Mouse (Mus musculus): Measurements from ENCODE around the gene Cadm2.

Cadm2 gene

DNA sequence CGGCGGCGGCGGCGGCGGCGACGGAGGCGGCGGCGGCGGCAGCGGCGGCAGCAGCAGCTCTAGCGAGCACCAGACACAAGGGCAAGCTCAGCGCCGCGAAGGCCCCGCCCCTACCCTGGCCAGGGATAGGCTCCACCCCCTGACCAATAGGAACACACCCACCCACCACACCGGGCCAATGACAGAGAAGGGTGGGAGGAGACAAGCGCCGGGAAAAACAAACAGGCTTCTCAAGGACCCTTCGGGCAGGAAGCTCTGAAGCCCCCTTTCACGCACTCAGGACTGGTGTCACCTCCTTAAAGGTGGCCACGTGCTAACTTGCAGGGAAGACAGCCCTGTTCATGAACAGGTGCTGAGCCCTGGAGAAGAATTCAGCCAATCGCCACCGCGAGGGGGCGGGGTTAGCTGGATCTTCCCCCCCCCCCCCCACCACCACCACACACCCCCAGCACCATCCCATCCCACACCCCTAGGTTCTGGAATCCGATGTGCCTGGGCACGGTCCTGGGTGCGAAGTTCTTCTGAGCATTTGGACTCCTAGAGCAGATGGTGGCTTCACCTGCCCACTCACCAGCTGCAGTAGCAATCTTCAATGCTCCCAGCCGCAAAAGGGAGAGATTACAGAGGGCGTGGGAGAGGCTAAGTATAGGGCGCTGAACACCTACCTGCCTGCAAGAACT, at the start of gene Cadm2:
TSS of gene Cadm2 (minus strand) at position 83 of the 680 bp plus-strand sequence.
- peak; percentile 71 to 76 for DNase-seq (ENCODE audit: low spot score in 2 of 2)

DNA sequence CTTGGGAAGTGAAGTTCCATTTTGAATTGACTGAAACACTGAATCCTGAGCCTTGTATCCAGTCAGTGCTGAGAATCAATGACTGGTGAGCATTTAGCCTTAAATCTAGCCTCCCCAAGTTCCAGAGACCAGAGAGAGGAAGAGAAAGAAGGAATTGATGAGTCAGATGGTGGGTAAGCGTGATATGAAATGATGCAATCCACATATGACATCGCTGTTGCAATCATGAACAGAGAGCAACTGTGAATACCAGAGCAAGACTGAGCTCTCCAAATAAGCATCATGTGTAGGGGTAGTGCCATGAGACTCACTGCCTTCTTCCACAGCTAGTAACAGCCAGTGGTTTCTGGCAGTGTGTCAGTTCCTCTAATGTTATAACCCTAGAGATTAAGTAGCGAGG, 26.2 kb upstream of the Cadm2 start:
- DNase-seq (ENCODE audit: low spot score in 2 of 2): no peak

- no peak for DNase-seq (ENCODE audit: low spot score in 2 of 2)
These were observed 22.9 kb upstream of the Cadm2 start for GRCm38 (mm10) chr16:67643651-67644050.

DNA sequence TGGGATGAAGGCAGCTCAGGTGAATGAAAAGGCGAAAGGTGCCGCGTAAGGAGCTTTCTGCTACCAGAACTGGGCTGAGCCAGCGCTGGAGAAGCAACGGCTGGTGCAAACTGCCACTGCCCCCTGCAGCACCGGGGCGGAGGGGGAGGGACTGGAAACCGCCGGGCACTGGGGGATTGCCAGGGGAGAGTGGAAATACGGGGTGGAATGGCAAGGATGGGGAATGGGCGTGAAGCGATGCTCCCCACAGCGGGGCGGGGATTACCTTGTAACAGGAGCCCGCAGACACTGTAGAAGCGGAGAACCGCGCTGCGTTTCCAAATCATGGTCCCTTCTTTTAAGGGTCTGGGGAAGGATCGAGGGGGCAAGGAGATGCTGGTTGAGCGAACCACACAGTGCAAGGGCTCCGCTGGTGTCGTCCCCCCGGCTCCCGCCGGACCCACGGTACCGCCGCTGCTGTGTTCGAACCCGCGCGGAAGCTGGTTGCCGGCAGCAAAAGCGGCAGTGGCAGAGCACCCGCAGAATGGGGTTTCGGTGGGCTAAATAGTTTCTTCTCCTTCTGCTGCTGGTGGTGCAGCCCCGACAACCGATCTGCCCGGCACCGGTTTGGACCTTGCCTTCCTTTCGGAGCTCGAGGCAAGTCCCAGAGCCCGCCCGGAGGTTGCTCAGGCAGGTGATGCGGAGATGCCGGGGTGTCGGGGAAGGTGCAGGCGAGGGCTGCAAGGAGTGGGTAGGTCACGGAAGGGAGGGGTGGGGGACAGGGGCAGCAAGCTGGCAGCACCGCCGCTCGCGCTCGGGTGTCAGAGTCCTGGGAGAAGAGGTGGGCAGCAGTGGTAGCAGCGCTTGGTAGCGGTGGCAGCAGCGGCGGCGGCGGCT, 564 bp downstream of the Cadm2 start:
- DNase-seq (ENCODE audit: low spot score in 2 of 2): peak in 1 of 2 experiments; percentile 62

- DNase-seq (ENCODE audit: low spot score in 2 of 2): no peak
These were observed 1.3 kb downstream of the Cadm2 start for GRCm38 (mm10) chr16:67619416-67619815.

DNA sequence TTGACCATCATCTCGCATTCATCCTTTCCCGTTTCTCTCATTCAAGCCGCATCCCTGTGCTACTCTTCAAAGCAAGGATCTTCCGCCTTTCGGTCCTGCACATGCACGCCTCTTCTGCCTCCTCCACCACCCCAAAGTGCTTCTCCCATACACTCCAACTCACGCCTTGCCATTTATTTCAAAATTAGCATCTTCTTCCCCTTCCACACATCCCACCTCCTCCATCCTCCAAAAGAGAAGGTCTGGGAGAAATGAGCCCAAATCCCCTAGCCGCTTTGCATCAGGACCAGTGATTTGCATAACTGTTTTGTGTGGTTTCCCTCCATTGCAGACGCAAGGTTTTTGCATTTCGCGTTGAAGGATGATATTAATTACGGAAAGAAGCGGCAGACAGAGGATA, 1.9 kb downstream of the Cadm2 start:
- DNase-seq (ENCODE audit: low spot score in 2 of 2): no peak

- DNase-seq (ENCODE audit: low spot score in 2 of 2): no peak
These were observed 2.9 kb downstream of the Cadm2 start for GRCm38 (mm10) chr16:67617811-67618210.

DNA sequence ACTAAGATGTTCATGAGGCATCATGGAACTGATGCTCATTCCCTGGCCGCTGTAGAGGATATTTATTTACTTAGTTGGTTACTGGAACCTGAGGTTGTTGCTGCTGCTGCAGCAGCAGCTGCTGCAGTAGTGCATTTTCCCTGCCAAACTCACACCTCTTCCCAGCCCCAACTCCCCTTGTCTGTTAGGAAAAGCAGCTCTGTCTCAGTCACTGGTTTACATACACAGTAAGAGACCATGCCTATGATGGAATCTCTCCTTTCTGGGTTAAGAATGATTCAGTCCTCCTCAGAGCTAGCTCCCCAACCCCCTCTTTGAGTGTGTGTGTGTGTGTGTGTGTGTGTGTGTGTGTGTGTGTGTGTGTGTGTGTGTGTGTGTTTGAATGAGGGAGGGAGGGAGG, 3.5 kb downstream of the Cadm2 start:
- no peak for DNase-seq (ENCODE audit: low spot score in 2 of 2)

DNA sequence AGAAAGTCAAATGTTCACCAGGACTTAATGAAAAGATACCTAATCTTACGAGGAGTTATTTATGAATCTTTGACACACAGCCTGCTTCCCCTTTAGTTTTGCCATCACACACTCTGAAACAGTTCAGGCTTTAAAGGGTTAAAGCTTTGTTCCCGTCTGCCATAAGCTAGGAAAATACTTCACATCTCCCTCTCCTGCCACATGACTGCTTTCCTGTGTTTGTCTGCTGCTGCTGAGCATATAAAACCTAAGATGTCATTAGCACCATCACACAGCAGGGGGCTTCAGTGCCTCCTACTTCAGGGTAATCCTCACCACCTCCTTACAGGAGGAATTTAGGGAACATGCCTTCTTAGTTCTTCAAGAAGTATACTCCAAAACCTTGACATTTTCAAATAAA, 6.8 kb downstream of the Cadm2 start:
- no peak for DNase-seq (ENCODE audit: low spot score in 2 of 2)

DNA sequence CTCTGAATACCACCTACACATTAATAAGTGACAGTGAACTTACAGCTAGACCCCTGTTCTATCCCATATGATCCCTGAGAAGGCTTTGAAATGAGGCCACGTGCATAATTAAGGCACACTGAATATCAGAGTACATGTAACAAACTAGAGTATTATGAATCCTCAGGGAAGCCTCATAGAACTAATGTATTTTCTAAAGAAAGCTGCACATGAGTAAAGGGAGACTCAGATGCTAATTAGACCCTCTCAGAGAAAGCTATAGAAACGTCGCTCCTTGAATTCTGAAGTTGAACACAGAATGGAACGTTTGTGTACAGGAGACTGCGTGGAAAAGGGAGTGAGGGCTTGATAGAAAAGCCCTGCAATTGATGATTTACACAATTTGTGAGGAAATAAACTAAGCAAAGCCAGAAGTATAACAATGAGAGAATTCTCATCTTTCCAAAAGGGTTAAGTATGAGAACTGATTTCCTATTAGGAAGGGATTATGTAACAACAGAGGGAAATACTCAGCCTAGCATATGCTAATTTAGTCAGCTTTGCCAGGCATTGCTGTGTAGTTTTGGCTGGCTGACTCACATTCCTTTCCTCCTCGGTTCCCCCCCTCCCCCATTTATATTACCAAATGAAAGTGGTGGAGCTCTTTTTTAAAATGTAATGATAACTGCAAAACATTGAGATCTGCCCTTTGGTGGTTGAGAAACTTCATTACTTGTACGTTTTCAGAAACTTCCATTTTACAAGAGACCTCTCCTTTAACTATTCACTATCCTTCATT, 9.6 kb downstream of the Cadm2 start:
- no peak for DNase-seq (ENCODE audit: low spot score in 2 of 2)

DNA sequence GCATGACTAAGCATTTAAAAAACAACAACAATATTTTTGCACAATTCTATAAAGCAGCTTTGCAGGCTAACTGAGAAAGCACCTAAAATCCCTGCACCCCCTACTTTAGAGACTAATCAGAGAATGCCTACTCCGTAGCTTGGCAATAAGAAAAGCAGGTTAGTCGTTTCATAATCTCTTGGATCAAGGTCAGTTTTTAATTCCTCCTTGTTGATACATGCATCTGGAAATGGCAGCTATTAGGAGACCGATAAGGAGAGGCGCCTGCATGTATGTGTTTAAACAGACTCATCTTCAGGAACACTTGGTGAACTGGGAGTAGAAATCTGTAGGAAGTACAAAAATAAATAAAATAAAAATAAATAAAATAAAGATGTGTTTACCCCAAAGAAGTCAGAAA, 11.6 kb downstream of the Cadm2 start:
- DNase-seq (ENCODE audit: low spot score in 2 of 2): no peak

DNA sequence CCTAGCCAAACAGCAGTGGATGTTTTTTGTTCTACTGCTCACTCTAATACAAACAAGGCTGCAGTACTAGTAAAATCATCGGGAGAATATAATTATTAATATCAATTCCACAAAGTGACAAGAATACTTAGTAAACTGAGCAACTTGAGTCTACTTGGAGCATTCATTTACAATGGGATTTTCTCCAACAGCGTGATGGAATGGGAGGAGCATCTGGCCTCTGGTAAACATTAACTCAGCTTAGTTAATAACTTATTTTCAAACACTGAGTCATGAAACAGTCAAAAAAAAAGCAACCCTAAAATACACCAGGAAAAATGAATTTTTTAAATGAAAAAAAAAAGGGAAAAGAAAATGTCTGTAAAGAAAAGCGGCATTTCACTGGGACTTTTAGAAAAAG, 12.2 kb downstream of the Cadm2 start:
- no peak for DNase-seq (ENCODE audit: low spot score in 2 of 2)

DNA sequence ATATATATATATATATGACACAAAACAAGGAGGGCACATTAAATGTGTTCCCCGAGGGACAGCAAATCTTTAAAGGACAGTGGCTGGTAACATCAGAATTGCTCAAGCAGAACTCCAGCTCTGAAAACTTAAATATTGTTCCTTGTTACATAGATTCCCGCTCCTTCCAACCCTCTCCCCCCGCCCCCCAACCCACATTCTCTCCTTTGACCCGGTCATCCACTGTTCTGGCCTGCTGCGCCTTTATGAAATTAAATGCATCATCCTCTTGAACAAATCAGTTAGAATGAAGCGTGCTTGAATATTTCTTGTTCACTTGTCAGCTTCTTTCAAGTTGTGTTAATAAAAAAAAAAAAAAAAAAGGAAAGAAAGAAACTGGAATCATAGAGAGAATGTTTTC, 15.0 kb downstream of the Cadm2 start:
- DNase-seq (ENCODE audit: low spot score in 2 of 2): no peak

- DNase-seq (ENCODE audit: low spot score in 2 of 2): no peak
These were observed 20.7 kb downstream of the Cadm2 start for GRCm38 (mm10) chr16:67599981-67600380.

DNA sequence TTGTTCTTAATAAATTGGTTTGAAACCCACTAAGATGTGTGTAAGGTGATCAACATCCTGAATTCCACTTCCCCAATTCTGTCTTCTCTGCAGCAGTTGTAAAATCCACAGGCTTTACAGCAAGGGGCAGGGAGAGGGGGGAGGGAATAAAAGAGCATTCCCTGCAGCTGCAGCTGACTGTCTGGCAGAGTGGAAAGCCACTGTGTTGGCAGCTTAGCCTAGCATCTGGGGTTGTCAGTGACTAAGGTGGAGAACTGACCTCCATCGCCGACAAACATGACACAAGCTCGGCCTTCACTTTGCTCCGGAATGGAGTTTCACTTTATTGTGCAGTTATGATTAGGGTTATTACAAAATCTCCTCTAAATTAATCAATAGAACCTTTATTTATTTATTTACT, 21.9 kb downstream of the Cadm2 start:
- DNase-seq (ENCODE audit: low spot score in 2 of 2): no peak

DNA sequence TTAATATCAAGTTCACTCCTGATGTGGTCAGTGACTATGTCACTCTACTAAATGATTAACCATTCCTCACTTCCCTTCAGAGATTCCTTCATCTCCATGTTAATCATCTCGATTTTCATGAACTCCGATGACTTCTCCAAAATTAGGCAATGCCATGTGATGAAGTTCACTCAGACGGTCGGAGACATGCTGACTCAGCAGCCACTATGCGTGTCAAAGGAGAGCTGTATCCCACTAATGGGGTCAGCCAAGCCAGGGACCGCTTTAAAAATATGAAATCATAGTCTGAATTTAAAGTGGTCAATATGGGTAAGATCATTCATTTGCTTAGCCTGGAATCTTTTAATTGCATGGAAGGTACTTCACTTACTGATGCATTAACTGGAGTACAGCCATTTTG, 29.7 kb downstream of the Cadm2 start:
- no peak for DNase-seq (ENCODE audit: low spot score in 2 of 2)

- DNase-seq (ENCODE audit: low spot score in 2 of 2): no peak
These were observed 41.7 kb downstream of the Cadm2 start for GRCm38 (mm10) chr16:67578842-67579517.

GRCm38 (mm10) chr16:67575557-67575956, 45.2 kb downstream of the Cadm2 start:
- DNase-seq (ENCODE audit: low spot score in 2 of 2): no peak

- DNase-seq (ENCODE audit: low spot score in 2 of 2): no peak
These were observed 93.7 kb downstream of the Cadm2 start for GRCm38 (mm10) chr16:67526992-67527391.

GRCm38 (mm10) chr16:67524878-67525277, 95.8 kb downstream of the Cadm2 start:
- DNase-seq (ENCODE audit: low spot score in 2 of 2): no peak

DNA sequence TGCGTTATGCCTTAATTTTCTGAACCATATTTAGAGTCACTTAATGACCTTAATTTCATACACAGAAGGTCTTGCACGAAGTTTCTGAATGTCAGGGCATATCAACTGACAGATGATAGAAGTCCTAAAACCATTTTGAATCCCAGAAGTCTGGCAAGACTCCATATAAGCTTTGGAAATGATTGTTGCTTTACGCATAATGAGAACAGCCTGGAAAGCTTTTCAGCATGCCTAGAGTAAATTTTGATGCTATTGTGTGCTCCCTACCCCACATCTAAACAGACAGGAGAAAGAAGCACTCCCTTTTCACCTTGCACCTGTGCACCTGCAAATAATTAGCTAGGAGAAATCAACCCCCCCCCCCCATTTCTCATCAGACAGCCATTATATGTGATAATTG, 102.4 kb downstream of the Cadm2 start:
- no peak for DNase-seq (ENCODE audit: low spot score in 2 of 2)

- DNase-seq (ENCODE audit: low spot score in 2 of 2): no peak
These were observed 105.2 kb downstream of the Cadm2 start for GRCm38 (mm10) chr16:67515549-67515948.
